Mouse (Mus musculus) heart, postnatal 10 days (tissue): ENCODE data around the gene Lypd8. TPM values are rescaled to one million over a fixed set of nuclear protein-coding genes. Genes with fewer than 3 reads are reported as not detected.

Experiments used
- DNase-seq, 2 experiments: peaks; one replicate each; pipeline ENCODE4 v3.0.0; 2021
- intact Hi-C: fragments of 180-260 bp; cut with DNase I; formaldehyde crosslinking; loops from one replicate; pipeline ENCODE4 v1.15.1; 2025
- total RNA-seq, 2 experiments: library from RNA; stranded (reverse); gene quantifications; 2 replicates each; pipeline ENCODE4 v1.2.3; 2021

The Lypd8 gene
- total RNA-seq, 2 experiments from 2014 or later: 0.22 TPM; not detected in 1

GRCm38 (mm10) chr11:58379516-58379915, 673 bp downstream of the Lypd8 start:
- intact Hi-C loops: no loop called here
- DNase-seq: no peak

GRCm38 (mm10) chr11:58382471-58382870, 3.6 kb downstream of the Lypd8 start:
- intact Hi-C loops: no loop called here
- no peak for DNase-seq

GRCm38 (mm10) chr11:58399985-58400645, 21.3 kb downstream of the Lypd8 start:
- intact Hi-C loops: loop anchor here (2.0 to 10.0 kb wide), 2 partner anchors 99 to 515 kb away; partner anchors contain the start of gene Btnl10
- DNase-seq: no peak

- no peak for DNase-seq
- intact Hi-C loops: loop anchor here (2.0 to 10.0 kb wide), 2 partner anchors 100 to 514 kb away; partner anchors contain the start of gene Btnl10
Observed at GRCm38 (mm10) chr11:58400655-58401054, 21.8 kb downstream of the Lypd8 start.

GRCm38 (mm10) chr11:58408066-58408465, 29.2 kb downstream of the Lypd8 start:
- intact Hi-C loops: loop anchor here (10.0 kb wide), 1 partner anchor 507 kb away; the partner anchor contains the start of gene Btnl10
- DNase-seq: no peak

GRCm38 (mm10) chr11:58418336-58418735, 39.5 kb downstream of the Lypd8 start:
- peak; percentile 24 to 30 for DNase-seq

GRCm38 (mm10) chr11:58420815-58421214, 42.0 kb downstream of the Lypd8 start, which contains the start of gene 1810065E05Rik:
Gene 1810065E05Rik (plus strand): TSS chr11:58421111.
- no peak for DNase-seq
- intact Hi-C loops: no loop called here

More at GRCm38 (mm10) chr11:58418336-58418735, 39.5 kb downstream of the Lypd8 start:
- intact Hi-C loops: no loop called here

- intact Hi-C loops: no loop called here
- no peak for DNase-seq
Observed at GRCm38 (mm10) chr11:58432259-58432658, 53.4 kb downstream of the Lypd8 start, which contains the start of gene Gm12253. Gene Gm12253 (plus strand): TSS chr11:58432559.

- no peak for DNase-seq
- intact Hi-C loops: no loop called here
Observed at GRCm38 (mm10) chr11:58437866-58438265, 59.0 kb downstream of the Lypd8 start.

Other genes with a start within 250 kb of the Lypd8 start
- gene Gemin5, start 210.5 kb upstream of the Lypd8 start, total RNA-seq: 10 to 100 TPM; 10.2 to 11.9 TPM
- gene Mrpl22, start 207.4 kb upstream of the Lypd8 start, total RNA-seq: 10 to 100 TPM; 49.5 to 54.2 TPM
- 1 to 10 TPM; 3.1 to 5.1 TPM for gene Igtp, start 179.5 kb upstream of the Lypd8 start, total RNA-seq
- 1 to 10 TPM; 5.1 to 7.4 TPM for gene Irgm2, start 179.4 kb upstream of the Lypd8 start, total RNA-seq
- not detected for gene 4930438A08Rik, start 104.2 kb upstream of the Lypd8 start, total RNA-seq
- gene Zfp692, start 72.0 kb upstream of the Lypd8 start, total RNA-seq: 1 to 10 TPM; 4.5 TPM
- gene Zfp672, start 48.7 kb upstream of the Lypd8 start, total RNA-seq: 10 to 100 TPM; 48.5 to 51.4 TPM
- gene Sh3bp5l, start 48.3 kb upstream of the Lypd8 start, total RNA-seq: 10 to 100 TPM; 44.3 to 44.8 TPM
- not detected for gene 1810065E05Rik, start 42.1 kb downstream of the Lypd8 start, total RNA-seq
- gene Gm12253, start 53.5 kb downstream of the Lypd8 start, total RNA-seq: not detected
- gene Lypd9, start 73.9 kb downstream of the Lypd8 start, total RNA-seq: not detected
- not detected for gene Olfr30, start 83.2 kb downstream of the Lypd8 start, total RNA-seq
- not detected for gene Olfr332, start 113.5 kb downstream of the Lypd8 start, total RNA-seq
- not detected for gene Olfr331, start 123.5 kb downstream of the Lypd8 start, total RNA-seq
- not detected for gene Olfr330, start 155.8 kb downstream of the Lypd8 start, total RNA-seq
- gene Olfr329-ps, start 167.4 kb downstream of the Lypd8 start, total RNA-seq: not detected
- under 1 TPM in 1 of 2 experiments, not detected in 1; 0.07 TPM for gene Olfr328, start 176.6 kb downstream of the Lypd8 start, total RNA-seq
- gene Olfr224, start 191.5 kb downstream of the Lypd8 start, total RNA-seq: not detected
- not detected for gene Olfr325, start 198.7 kb downstream of the Lypd8 start, total RNA-seq
- gene Olfr324, start 216.1 kb downstream of the Lypd8 start, total RNA-seq: not detected
- under 1 TPM; 0.52 to 0.79 TPM for gene 2210407C18Rik, start 237.0 kb downstream of the Lypd8 start, total RNA-seq